Mouse (Mus musculus) liver, embryonic 13.5 days (tissue): Measurements from ENCODE around the gene Fndc11. TPM values are rescaled to one million over a fixed set of nuclear protein-coding genes. Genes with fewer than 3 reads are reported as not detected.

Experiments used
- ATAC-seq: fragments of 200-750 bp; cut with Nextera tagmentation; 2 replicates; pipeline ENCODE4 v1.8.0; 2017; ENCODE audit warnings: low read depth, mild to moderate bottlenecking, moderate number of reproducible peaks, moderate library complexity
- DNase-seq: peaks from one replicate; pipeline ENCODE4 v3.0.0; 2022
- H3K27ac ChIP-seq: fragments of 300-500 bp; sonication (generic); 2 replicates; pipeline ENCODE4 v1.5.1; 2015; ENCODE audit warnings: moderate library complexity, mild to moderate bottlenecking, inconsistent platforms
- H3K27me3 ChIP-seq: fragments of 300-500 bp; sonication (generic); 2 replicates; pipeline ENCODE4 v1.6.1; 2015; ENCODE audit warnings: mild to moderate bottlenecking, inconsistent platforms
- H3K36me3 ChIP-seq: fragments of 300-500 bp; sonication (generic); 2 replicates; pipeline ENCODE4 v1.6.1; 2015; ENCODE audit warnings: mild to moderate bottlenecking, inconsistent platforms
- H3K4me1 ChIP-seq: fragments of 300-500 bp; sonication (generic); replicated peaks from 2 replicates; pipeline ENCODE4 v1.6.1; 2015; ENCODE audit warnings: inconsistent platforms
- H3K4me2 ChIP-seq: fragments of 300-500 bp; sonication (generic); 2 replicates; pipeline ENCODE4 v1.6.1; 2015; ENCODE audit warnings: inconsistent platforms, mild to moderate bottlenecking, moderate library complexity
- H3K4me3 ChIP-seq: fragments of 300-500 bp; sonication (generic); replicated peaks from 2 replicates; pipeline ENCODE4 v1.5.1; 2015; ENCODE audit warnings: mild to moderate bottlenecking, inconsistent platforms
- H3K9ac ChIP-seq: fragments of 300-500 bp; sonication (generic); 2 replicates; pipeline ENCODE4 v1.6.1; 2015; ENCODE audit warnings: mild to moderate bottlenecking, inconsistent platforms
- H3K9me3 ChIP-seq: fragments of 300-500 bp; sonication (generic); replicated peaks from 2 replicates; pipeline ENCODE4 v1.6.1; 2016; ENCODE audit warnings: inconsistent platforms
- WGBS: fragments of 180-500 bp; shearing (Covaris S2); methylation state at CpG from one replicate; pipeline ENCODE4 v1.1.7; 2015; ENCODE audit not compliant: insufficient replicate concordance; 5-methylcytosine and 5-hydroxymethylcytosine counted together
- polyA plus RNA-seq: library from polyadenylated mRNA; unstranded; fragments of >200 nt; fragmentation: Nextera tagmentation; extraction: Ambion mirVana; gene quantifications from 2 replicates; pipeline ENCODE4 v1.2.1, GENCODE M21; 2015

Gene Fndc11
- polyA plus RNA-seq, 1 experiment from 2014 or later = not detected

DNA sequence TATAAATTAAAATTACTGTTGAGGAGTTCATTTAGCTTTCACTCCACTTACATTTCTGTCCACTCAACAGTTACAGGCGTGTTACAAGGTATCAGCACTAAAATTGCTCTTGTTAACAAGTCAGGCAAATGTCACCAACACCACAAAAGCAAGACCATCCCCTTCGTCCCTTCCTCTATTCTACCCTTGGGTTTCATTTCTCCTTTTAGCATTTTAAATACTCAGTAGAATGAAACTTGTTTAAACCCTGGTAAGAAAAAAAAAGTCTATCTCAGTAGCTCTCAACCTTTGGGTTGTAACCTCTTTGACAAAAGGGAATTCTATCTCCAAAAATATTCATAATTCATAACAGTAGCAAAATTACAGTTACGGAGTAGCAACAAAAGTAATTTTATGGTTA is 26.8 kb upstream of the Fndc11 start:
- H3K9me3 ChIP-seq = no peaks in the 10 kb centered on the region
- H3K4me2 ChIP-seq = no peak overlapping the region
- no peak overlapping the region for H3K9ac ChIP-seq
- WGBS = 50% methylated on average over 3 of the region's 3 CpGs
- peaks cover 22% of the 10 kb centered on the region for H3K27me3 ChIP-seq
- peaks cover 37% of the 10 kb centered on the region for H3K4me1 ChIP-seq
- DNase-seq (no peak), ATAC-seq (no peak)
- no peak overlapping the region for H3K27ac ChIP-seq
- no peaks in the 10 kb centered on the region for H3K36me3 ChIP-seq
- H3K4me3 ChIP-seq = no peak overlapping the region

DNA sequence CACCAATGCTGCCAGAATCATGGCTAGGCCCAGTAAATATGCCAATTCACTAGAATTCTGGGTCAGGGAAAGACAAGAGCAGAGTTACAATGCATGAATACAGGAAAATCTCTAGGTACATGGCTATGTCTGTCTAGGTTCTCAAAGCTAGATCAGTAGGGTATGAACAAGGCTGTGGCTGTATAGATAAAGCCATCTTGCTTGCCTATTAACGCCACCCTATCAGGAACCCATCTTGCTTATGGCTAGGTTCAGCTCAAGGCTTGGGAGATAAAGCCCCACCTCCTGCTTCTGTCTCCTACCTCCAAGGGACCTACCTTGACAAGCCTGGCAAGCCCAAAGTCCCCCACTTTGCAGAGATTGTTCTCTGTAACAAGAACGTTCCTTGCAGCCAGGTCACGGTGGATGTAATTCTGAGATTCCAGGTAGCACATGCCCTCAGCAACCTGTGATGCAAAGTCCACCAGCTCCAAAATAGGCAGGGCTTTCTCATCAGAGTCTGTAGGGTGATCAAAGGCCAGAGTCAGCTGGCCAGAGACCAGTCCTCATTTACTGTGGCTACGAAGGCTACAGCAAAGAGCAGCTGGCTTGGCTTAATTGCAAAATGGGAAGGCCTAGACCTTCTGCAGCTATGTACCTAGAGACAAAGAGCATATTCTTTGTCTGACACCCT is 23.0 kb upstream of the Fndc11 start:
- no peaks in the 10 kb centered on the region for H3K9me3 ChIP-seq
- H3K27ac ChIP-seq = no peak overlapping the region
- H3K4me2 ChIP-seq = 0 out of 2 replicates have a peak overlapping the region, but pooled peaks have one; percentile 8
- ATAC-seq (peak; percentile 74), DNase-seq (no peak)
- H3K27me3 ChIP-seq = peaks cover 51% of the 10 kb centered on the region
- H3K36me3 ChIP-seq = no peaks in the 10 kb centered on the region
- H3K4me3 ChIP-seq = no peak overlapping the region
- H3K9ac ChIP-seq = no peak overlapping the region
- H3K4me1 ChIP-seq = peaks cover 20% of the 10 kb centered on the region
- 64% methylated on average over 4 of the region's 4 CpGs for WGBS

- DNase-seq (no peak), ATAC-seq (no peak)
- H3K27ac ChIP-seq = no peak overlapping the region
- peaks cover 50% of the 10 kb centered on the region for H3K27me3 ChIP-seq
- peaks cover 46% of the 10 kb centered on the region for H3K4me1 ChIP-seq
- no peak overlapping the region for H3K4me3 ChIP-seq
- no peak overlapping the region for H3K4me2 ChIP-seq
- 46% methylated on average over 3 of the region's 3 CpGs for WGBS
- no peaks in the 10 kb centered on the region for H3K36me3 ChIP-seq
- no peak overlapping the region; the same call in 1 of the 2 replicates for H3K9ac ChIP-seq
- H3K9me3 ChIP-seq = no peaks in the 10 kb centered on the region
These were observed 18.2 kb upstream of the Fndc11 start for GRCm38 (mm10) chr2:181201606-181202005.

DNA sequence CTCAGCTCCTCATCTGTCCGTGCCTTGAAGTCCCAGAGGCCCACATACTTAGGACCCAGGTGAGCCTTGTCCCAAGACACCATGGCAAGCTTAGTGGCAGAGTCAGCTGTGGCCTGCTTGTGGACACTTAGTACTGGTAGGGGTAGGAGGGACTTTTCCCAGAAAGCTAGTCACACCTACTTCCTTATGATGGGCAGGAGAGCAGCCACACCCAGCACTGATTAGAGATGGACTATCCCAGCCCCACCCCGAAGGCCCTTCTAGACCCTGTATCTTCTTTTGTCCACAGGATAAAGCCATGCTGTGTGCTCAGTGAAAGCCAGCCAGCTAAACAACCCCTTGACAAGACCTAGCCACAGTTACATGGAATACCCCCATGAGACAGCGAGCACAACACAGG is 17.4 kb upstream of the Fndc11 start, which contains the start of gene Ptk6:
TSS of gene Ptk6 (minus strand) at position 368 of the 400 bp plus-strand sequence.
- no peak within 1 kb of the TSS for H3K4me3 ChIP-seq
- ATAC-seq (no peak), DNase-seq (no peak)
- H3K27me3 ChIP-seq = peaks cover 53% of the 10 kb centered on the region
- peaks cover 46% of the 10 kb centered on the region for H3K4me1 ChIP-seq
- H3K36me3 ChIP-seq = no peaks in the 10 kb centered on the region
- no peak within 1 kb of the TSS for H3K4me2 ChIP-seq
- H3K9ac ChIP-seq = no peak within 1 kb of the TSS; the same call in 1 of the 2 replicates
- H3K27ac ChIP-seq = no peak within 1 kb of the TSS
- H3K9me3 ChIP-seq = no peaks in the 10 kb centered on the region
- WGBS = 75% methylated on average over 3 of the region's 3 CpGs

DNA sequence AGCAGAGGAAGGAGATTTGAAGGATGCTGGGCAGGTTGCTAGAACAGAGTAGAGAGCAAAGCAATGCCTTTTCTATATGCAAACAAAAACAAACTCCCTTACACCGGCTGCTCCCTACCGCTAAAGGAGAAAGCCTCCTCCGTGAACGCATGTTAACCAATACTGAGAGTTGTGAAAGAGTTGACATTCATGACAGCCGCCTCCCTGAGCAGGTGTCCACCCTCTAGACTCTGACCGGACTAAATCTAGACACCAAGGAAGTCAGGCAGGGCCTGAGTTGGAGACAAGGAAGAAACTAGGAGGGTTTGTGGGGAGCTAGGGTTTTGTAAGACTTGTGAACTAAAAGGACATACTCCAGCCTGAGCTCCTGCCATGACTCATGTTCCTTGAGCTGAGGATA is 16.9 kb upstream of the Fndc11 start:
- Histone ChIP-seq H3K27me3 (peaks cover 58% of the 10 kb centered on the region), H3K4me3 (no peak overlapping the region), H3K4me1 (peaks cover 50% of the 10 kb centered on the region), H3K4me2 (no peak overlapping the region), H3K9ac (no peak overlapping the region), H3K27ac (no peak overlapping the region), H3K36me3 (no peaks in the 10 kb centered on the region), H3K9me3 (no peaks in the 10 kb centered on the region)
- no peak for ATAC-seq
- WGBS = 64% methylated on average over 6 of the region's 6 CpGs
- no peak for DNase-seq

GRCm38 (mm10) chr2:181205678-181206077 is 14.1 kb upstream of the Fndc11 start:
- Histone ChIP-seq H3K36me3 (no peaks in the 10 kb centered on the region), H3K4me2 (peak overlapping the region; percentile 69), H3K4me3 (peak overlapping the region; percentile 35), H3K27me3 (peaks cover 53% of the 10 kb centered on the region), H3K9ac (peak overlapping the region; percentile 64), H3K9me3 (no peaks in the 10 kb centered on the region), H3K27ac (peak overlapping the region; percentile 87), H3K4me1 (peaks cover 51% of the 10 kb centered on the region)
- ATAC-seq (peak; percentile 81), DNase-seq (peak; percentile 8)
- 55% methylated on average over 5 of the region's 5 CpGs for WGBS

- Histone ChIP-seq H3K27ac (peak overlapping the region; percentile 87), H3K27me3 (peaks cover 53% of the 10 kb centered on the region), H3K9me3 (no peaks in the 10 kb centered on the region), H3K4me1 (peaks cover 51% of the 10 kb centered on the region), H3K36me3 (no peaks in the 10 kb centered on the region), H3K4me2 (peak overlapping the region; percentile 69), H3K4me3 (peak overlapping the region; percentile 35), H3K9ac (peak overlapping the region; percentile 64)
- ATAC-seq (peak; percentile 99), DNase-seq (peak; percentile 76)
- WGBS = 25% methylated on average over 9 of the region's 9 CpGs
These were observed 13.7 kb upstream of the Fndc11 start for GRCm38 (mm10) chr2:181206118-181206517.

- H3K4me1 ChIP-seq = peaks cover 38% of the 10 kb centered on the region
- no peaks in the 10 kb centered on the region for H3K9me3 ChIP-seq
- peaks cover 71% of the 10 kb centered on the region for H3K27me3 ChIP-seq
- H3K9ac ChIP-seq = peak overlapping the region; percentile 42
- H3K4me2 ChIP-seq = peak overlapping the region; percentile 66
- H3K4me3 ChIP-seq = peak overlapping the region; percentile 42
- ATAC-seq (0 out of 2 replicates have a peak, but pooled peaks have one; percentile 5), DNase-seq (no peak)
- 4% methylated on average over 34 of the region's 34 CpGs for WGBS
- no peak overlapping the region for H3K27ac ChIP-seq
- no peaks in the 10 kb centered on the region for H3K36me3 ChIP-seq
These were observed 7.3 kb upstream of the Fndc11 start for GRCm38 (mm10) chr2:181212389-181213020.

DNA sequence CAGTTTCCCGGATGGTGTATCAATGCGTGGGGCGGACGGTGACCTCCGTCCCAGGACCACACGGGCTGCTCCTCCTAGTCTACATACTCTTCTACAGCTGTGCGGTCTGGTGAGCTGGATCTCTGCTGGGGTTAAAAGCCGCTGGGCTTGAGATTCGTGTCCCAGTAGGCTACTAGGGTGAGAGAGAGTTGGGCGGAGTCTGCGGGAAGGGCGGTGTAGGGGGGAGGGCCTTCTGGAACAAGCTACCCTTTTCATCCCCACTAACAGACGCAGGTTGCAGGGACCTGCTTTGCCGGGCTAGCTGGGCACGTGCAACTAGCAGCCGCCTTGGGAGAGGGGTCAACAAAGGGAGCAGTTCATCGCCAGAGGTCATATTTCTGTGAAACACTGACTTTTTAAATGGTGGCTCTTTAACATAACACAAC is 6.8 kb upstream of the Fndc11 start, which contains the start of gene Srms:
TSS of gene Srms (minus strand) at position 165 of the 425 bp plus-strand sequence.
- H3K4me3 ChIP-seq = peak within 1 kb of the TSS; percentile 42
- H3K27ac ChIP-seq = no peak within 1 kb of the TSS
- DNase-seq = peak; percentile 22
- H3K9me3 ChIP-seq = no peaks in the 10 kb centered on the region
- WGBS = 3% methylated on average over 17 of the region's 17 CpGs
- no peaks in the 10 kb centered on the region for H3K36me3 ChIP-seq
- H3K4me1 ChIP-seq = peaks cover 32% of the 10 kb centered on the region
- H3K27me3 ChIP-seq = peaks cover 65% of the 10 kb centered on the region
- peak within 1 kb of the TSS; percentile 42 for H3K9ac ChIP-seq
- ATAC-seq = peak; percentile 71
- peak within 1 kb of the TSS; percentile 66 for H3K4me2 ChIP-seq

- DNase-seq = no peak
- Histone ChIP-seq H3K9me3 (no peaks in the 10 kb centered on the region), H3K27me3 (peaks cover 67% of the 10 kb centered on the region), H3K9ac (peak overlapping the region; percentile 13; the same call in 1 of the 2 replicates), H3K4me2 (no peak overlapping the region), H3K27ac (no peak overlapping the region), H3K4me3 (no peak overlapping the region), H3K4me1 (peaks cover 50% of the 10 kb centered on the region), H3K36me3 (no peaks in the 10 kb centered on the region)
- 57% methylated on average over 6 of the region's 6 CpGs for WGBS
- peak; percentile 29; the same call in 1 of the 2 replicates for ATAC-seq
These were observed 3.8 kb upstream of the Fndc11 start for GRCm38 (mm10) chr2:181216037-181216436.

DNA sequence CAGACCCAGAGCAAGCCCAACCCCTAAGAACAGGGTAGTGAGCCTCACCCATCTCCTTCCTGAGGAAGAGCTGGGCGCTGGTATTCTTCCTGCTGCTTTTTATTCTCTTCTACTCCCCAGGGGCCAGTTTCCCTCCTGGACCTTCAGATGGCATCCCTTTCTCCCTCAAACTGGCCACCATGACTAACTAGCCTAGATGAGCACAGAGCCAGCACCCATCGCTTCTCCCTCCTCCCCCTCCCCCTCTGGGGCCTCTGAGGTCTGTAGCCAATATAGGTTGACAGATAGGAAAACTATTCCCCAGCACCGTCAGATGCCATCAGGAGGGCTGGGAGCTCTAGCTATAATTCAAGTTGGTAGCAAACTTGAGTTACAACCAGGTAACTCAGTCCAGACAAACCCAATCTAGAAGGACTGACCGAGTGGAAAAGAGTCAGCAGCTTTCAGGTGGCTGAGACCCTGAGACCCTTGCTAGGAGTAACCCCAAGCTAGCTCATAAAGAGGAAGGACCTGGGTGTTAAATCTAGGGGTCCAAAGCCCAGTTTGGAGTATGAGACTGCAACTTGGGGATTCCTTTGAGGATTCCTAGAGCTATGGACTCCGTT is 830 bp upstream of the Fndc11 start:
- no peaks in the 10 kb centered on the region for H3K9me3 ChIP-seq
- no peak overlapping the region for H3K4me2 ChIP-seq
- H3K9ac ChIP-seq = no peak overlapping the region
- H3K27me3 ChIP-seq = peaks cover 51% of the 10 kb centered on the region
- WGBS = 30% methylated on average over 5 of the region's 5 CpGs
- H3K4me3 ChIP-seq = no peak overlapping the region
- DNase-seq = no peak
- H3K4me1 ChIP-seq = peaks cover 36% of the 10 kb centered on the region
- no peaks in the 10 kb centered on the region for H3K36me3 ChIP-seq
- ATAC-seq = no peak
- H3K27ac ChIP-seq = no peak overlapping the region
